Mouse (Mus musculus) embryonic stem cell, embryonic (primary cell): Measurements from ENCODE around the gene Snx5.

ENCODE experiments used
- CTCF ChIA-PET, 4 experiments: fragments of 300-600 bp in 2 of 4; fragments of 350-600 bp in 2 of 4; sonication (Branson Sonifier 250); formaldehyde crosslinking; loops; one replicate each; lab custom pipeline; 2022; ENCODE audit warnings: inconsistent platforms in 2 of 4; lab: Charles Lee
- POLR2A ChIA-PET, 4 experiments: fragments of 300-600 bp in 2 of 4; fragments of 350-600 bp in 2 of 4; sonication (Branson Sonifier 250); formaldehyde crosslinking; loops; one replicate each; lab custom pipeline; 2022; ENCODE audit warnings: antibody characterized with exemption in 4 of 4, inconsistent platforms in 1 of 4; lab: Charles Lee

Gene Snx5

GRCm38 (mm10) chr2:144274741-144275140 is 4.0 kb upstream of the Snx5 start:
- ChIA-PET CTCF (interaction anchor here in 1 of 4 experiments (0.6 kb wide), 1 partner anchor 15 kb away, joined by 7 read pairs; no protein-coding TSS in a partner anchor), POLR2A (interaction anchor here in 2 of 4 experiments (0.7 to 17.0 kb wide), 11 partner anchors 6 to 287 kb away, joined by 3 to 559 read pairs (median 5); partner anchors contain the start of genes Mgme1 (in 1 of the 2), Rrbp1 (in 1 of the 2) and Snx5 (in 1 of the 2))

- POLR2A ChIA-PET, result interaction anchor here in 3 of 4 experiments (0.5 to 17.0 kb wide), 15 partner anchors 8 to 1997 kb away, joined by 3 to 559 read pairs (median 4); partner anchors contain the start of genes Dstn (in 1 of the 3) and Rrbp1 (in 1 of the 3)
- CTCF ChIA-PET, result no interaction called here
Measured at GRCm38 (mm10) chr2:144272088-144272487, 1.4 kb upstream of the Snx5 start.

- ChIA-PET POLR2A (interaction anchor here (0.5 to 17.0 kb wide), 47 partner anchors 8 to 354 kb away, joined by 3 to 559 read pairs (median 5); partner anchors contain the start of genes Kat14 (in 2 of the 4), Pet117 (in 2 of the 4), Dstn (in 1 of the 4) and Rbbp9 (in 1 of the 4)), CTCF (no interaction called here)
Measured at GRCm38 (mm10) chr2:144269679-144270475, 829 bp downstream of the Snx5 start.

GRCm38 (mm10) chr2:144269306-144269650 is 1.4 kb downstream of the Snx5 start:
- POLR2A ChIA-PET, result interaction anchor here (0.5 to 17.0 kb wide), 46 partner anchors 9 to 587 kb away, joined by 3 to 559 read pairs (median 5); partner anchors contain the start of genes Dstn (in 2 of the 4), Kat14 (in 2 of the 4), Pet117 (in 2 of the 4) and Rbbp9 (in 1 of the 4)
- CTCF ChIA-PET, result no interaction called here

GRCm38 (mm10) chr2:144268446-144269305 is 2.0 kb downstream of the Snx5 start:
- CTCF ChIA-PET, result no interaction called here
- POLR2A ChIA-PET, result interaction anchor here (0.5 to 17.0 kb wide), 55 partner anchors 9 to 587 kb away, joined by 3 to 559 read pairs (median 4); partner anchors contain the start of genes Dstn (in 3 of the 4), Kat14 (in 2 of the 4), Pet117 (in 2 of the 4) and Ovol2 (in 1 of the 4)

GRCm38 (mm10) chr2:144267731-144268015 is 3.0 kb downstream of the Snx5 start:
- CTCF ChIA-PET, result no interaction called here
- POLR2A ChIA-PET, result interaction anchor here (0.9 to 17.0 kb wide), 22 partner anchors 8 to 352 kb away, joined by 3 to 559 read pairs (median 6); partner anchors contain the start of genes Dstn (in 1 of the 4), Kat14 (in 1 of the 4) and Pet117 (in 1 of the 4)

GRCm38 (mm10) chr2:144267004-144267730 is 3.5 kb downstream of the Snx5 start:
- ChIA-PET POLR2A (interaction anchor here (0.7 to 17.0 kb wide), 22 partner anchors 11 to 359 kb away, joined by 3 to 559 read pairs (median 6); partner anchors contain the start of gene Dstn (in 1 of the 4)), CTCF (no interaction called here)

- ChIA-PET CTCF (no interaction called here), POLR2A (interaction anchor here (0.6 to 17.0 kb wide), 24 partner anchors 10 to 1654 kb away, joined by 3 to 559 read pairs (median 5); partner anchors contain the start of gene Dstn (in 1 of the 4))
Measured at GRCm38 (mm10) chr2:144265916-144266683, 4.6 kb downstream of the Snx5 start.

- POLR2A ChIA-PET, result interaction anchor here (0.5 to 20.2 kb wide), 13 partner anchors 9 to 349 kb away, joined by 3 to 559 read pairs (median 4); partner anchors contain the start of genes Dstn (in 1 of the 4), Mgme1 (in 1 of the 4), Ovol2 (in 1 of the 4) and Snx5 (in 1 of the 4)
- CTCF ChIA-PET, result interaction anchor here in 1 of 4 experiments (1.7 kb wide), 1 partner anchor 23 kb away, joined by 3 read pairs; no protein-coding TSS in a partner anchor
Measured at GRCm38 (mm10) chr2:144265120-144265488, 5.6 kb downstream of the Snx5 start.

GRCm38 (mm10) chr2:144264398-144265119 is 6.1 kb downstream of the Snx5 start:
- POLR2A ChIA-PET, result interaction anchor here (0.5 to 20.2 kb wide), 28 partner anchors 9 to 351 kb away, joined by 3 to 559 read pairs (median 4); partner anchors contain the start of genes Dstn (in 1 of the 4), Mgme1 (in 1 of the 4), Ovol2 (in 1 of the 4) and Snx5 (in 1 of the 4)
- CTCF ChIA-PET, result interaction anchor here in 2 of 4 experiments (0.7 to 1.7 kb wide), 2 partner anchors 23 to 284 kb away, joined by 3 read pairs; no protein-coding TSS in a partner anchor

GRCm38 (mm10) chr2:144262837-144263236 is 7.9 kb downstream of the Snx5 start:
- ChIA-PET POLR2A (interaction anchor here (0.6 to 20.2 kb wide), 17 partner anchors 8 to 349 kb away, joined by 3 to 559 read pairs (median 3); partner anchors contain the start of genes Mgme1 (in 2 of the 4), Snx5 (in 2 of the 4), Ovol2 (in 1 of the 4) and Rrbp1 (in 1 of the 4)), CTCF (no interaction called here)

GRCm38 (mm10) chr2:144250111-144250510 is 20.6 kb downstream of the Snx5 start:
- POLR2A ChIA-PET, result interaction anchor here in 3 of 4 experiments (0.6 to 20.2 kb wide), 15 partner anchors 9 to 239 kb away, joined by 3 to 559 read pairs (median 6); partner anchors contain the start of genes Mgme1 (in 2 of the 3), Rrbp1 (in 2 of the 3) and Snx5 (in 1 of the 3)
- CTCF ChIA-PET, result interaction anchor here in 1 of 4 experiments (0.6 kb wide), 1 partner anchor 8 kb away, joined by 4 read pairs; no protein-coding TSS in a partner anchor

- POLR2A ChIA-PET, result interaction anchor here in 3 of 4 experiments (0.5 to 20.2 kb wide), 24 partner anchors 10 to 333 kb away, joined by 3 to 559 read pairs (median 4); partner anchors contain the start of genes Mgme1 (in 2 of the 3), Dstn (in 1 of the 3), Rrbp1 (in 1 of the 3) and Snx5 (in 1 of the 3)
- CTCF ChIA-PET, result no interaction called here
Measured at GRCm38 (mm10) chr2:144248613-144249376, 21.9 kb downstream of the Snx5 start.

- CTCF ChIA-PET, result no interaction called here
- POLR2A ChIA-PET, result interaction anchor here in 3 of 4 experiments (0.6 to 20.2 kb wide), 23 partner anchors 9 to 368 kb away, joined by 3 to 559 read pairs (median 6); partner anchors contain the start of genes Mgme1 (in 2 of the 3), Snx5 (in 2 of the 3), Dstn (in 1 of the 3) and Kat14 (in 1 of the 3)
Measured at GRCm38 (mm10) chr2:144247337-144247978, 23.2 kb downstream of the Snx5 start.
